Mouse (Mus musculus): ENCODE measurements around the gene Hoxb3.

The Hoxb3 gene

DNA sequence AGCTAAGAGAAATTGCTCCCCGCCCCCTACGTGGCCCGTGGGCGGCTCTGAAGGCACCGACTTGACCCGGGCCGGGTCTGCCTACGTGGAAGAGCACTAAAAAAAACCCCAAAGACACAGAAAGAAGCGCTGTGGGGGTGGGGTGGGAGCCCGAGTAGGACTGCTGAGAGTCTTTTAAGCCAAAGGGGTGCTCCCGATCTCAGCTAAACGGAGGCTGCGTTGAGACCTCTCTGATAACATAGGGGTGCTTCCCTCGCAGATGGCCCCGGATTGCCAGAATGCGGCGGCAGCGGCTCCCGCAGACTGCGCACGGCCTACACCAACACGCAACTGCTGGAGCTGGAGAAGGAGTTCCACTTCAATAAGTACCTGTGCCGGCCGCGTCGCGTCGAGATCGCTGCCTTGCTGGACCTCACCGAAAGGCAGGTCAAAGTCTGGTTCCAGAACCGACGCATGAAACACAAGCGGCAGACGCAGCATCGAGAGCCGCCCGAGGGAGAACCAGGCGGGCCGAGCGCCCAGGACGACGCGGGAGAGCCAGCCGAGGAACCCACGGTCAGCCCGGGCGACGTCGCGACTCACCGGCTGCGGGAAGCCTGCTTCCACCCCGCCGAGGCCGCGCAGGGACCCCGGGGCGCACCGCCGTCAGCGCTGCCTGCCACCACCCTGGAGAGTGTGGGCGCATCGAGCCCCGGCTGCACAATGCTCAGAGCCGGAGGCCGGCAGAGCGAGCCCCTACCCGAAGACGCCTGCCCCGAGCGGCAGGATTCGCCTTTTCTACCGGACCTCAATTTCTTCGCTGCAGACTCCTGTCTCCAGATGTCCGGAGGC lies 29.8 kb downstream of the Hoxb3 start:
- no peak for DNase-seq (ENCODE audit: low spot score in 2 of 2)

DNA sequence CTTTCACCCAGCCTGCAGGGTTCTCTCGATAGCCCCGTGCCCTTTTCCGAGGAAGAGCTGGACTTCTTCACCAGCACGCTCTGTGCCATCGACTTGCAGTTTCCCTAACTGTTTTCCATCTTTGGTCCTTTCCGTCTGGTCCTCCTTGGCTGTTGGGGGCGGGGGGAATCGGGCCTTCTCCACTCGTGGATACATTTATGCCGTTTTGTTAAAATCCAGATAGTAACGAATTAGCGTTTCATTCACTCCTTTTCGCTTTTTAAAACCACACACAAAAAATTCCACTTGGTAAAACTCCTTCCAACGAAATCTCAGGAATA lies 30.4 kb downstream of the Hoxb3 start:
- no peak for DNase-seq (ENCODE audit: low spot score in 2 of 2)

DNA sequence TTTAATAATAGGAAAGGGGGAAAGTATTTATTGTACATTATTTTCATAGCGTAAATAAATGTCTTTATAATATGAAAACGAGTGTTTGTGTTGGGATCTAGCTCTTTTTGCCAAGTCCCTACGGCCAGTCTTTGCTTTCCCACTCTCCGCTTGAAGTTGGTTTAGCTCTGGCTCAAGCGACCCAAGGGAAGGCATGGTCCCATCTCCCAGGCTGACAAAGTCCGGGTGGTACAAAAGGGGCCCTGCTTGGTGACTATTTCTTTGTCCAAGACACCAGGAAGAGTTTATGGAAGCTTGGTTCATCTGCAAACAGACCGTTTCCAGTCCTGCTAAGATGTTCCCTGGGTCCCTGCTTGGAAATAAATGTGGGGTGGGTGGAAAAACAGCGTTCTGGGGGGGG lies 30.8 kb downstream of the Hoxb3 start:
- no peak for DNase-seq (ENCODE audit: low spot score in 2 of 2)

DNA sequence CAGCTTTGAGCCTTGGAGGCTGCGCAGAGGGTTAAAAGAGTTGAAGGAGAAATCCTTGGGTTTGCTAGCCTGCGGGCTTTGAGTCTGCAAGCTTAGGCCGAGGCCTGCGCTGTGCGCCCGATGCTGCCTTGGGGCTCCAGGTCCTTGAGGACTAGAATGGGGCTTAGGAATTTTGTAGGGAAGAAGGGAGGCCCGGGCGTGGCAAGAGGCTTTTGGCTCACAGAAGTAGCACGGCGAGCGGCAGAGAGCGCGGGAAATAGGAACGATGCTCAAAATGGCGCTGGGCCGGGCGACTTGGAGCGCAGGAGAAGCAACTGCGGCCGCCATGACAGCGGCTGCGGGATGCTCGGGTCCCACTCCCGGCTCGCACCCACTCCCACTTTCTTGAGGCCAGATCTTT lies 31.2 kb downstream of the Hoxb3 start:
- DNase-seq (ENCODE audit: low spot score in 2 of 2) = no peak

DNA sequence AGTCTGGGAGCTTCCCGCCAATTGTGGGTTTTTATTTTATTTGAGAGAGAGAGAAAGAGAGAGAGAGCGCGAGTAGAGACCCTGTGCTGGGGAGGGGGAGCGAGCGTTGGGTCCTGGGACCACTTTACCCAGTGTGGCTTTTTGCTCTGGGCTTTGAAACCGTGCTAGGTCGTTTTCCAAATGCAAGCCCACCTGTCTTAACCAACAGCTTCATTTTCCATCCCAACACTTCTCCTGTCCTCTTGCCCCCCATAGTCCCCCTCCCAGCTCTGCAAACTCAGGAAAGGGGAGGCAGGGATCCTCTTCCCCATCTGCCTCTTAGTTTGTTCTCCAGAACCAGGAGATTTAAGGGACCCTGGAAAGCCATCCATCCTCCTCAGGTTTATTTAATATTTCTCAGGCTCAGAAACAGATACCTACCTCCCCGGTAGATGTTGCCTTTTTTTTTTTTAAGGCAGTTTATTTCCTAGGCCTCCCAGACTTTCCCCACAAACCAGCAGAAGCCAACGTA lies 31.7 kb downstream of the Hoxb3 start:
- no peak for DNase-seq (ENCODE audit: low spot score in 2 of 2)

DNA sequence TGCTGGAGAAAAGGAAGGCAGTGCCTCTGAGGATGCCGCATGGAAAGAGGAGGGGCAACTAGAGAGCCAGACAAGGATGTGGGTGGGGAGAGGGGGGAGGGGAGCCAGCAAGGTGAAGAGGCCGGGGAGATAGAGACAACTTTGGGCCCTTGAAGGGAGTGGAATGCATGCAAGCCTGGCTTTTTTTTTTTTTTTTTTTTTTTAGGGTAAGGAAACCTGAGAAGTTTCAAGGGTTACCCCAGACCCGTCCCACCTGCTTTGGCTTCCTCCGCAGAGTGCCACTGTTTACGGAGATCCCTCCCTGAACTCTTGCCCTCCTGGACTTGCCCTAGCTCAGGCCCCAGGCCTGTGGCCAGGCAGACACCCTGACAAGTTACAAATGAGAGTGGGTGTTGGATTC lies 40.7 kb downstream of the Hoxb3 start:
- DNase-seq (ENCODE audit: low spot score in 2 of 2) = no peak

DNA sequence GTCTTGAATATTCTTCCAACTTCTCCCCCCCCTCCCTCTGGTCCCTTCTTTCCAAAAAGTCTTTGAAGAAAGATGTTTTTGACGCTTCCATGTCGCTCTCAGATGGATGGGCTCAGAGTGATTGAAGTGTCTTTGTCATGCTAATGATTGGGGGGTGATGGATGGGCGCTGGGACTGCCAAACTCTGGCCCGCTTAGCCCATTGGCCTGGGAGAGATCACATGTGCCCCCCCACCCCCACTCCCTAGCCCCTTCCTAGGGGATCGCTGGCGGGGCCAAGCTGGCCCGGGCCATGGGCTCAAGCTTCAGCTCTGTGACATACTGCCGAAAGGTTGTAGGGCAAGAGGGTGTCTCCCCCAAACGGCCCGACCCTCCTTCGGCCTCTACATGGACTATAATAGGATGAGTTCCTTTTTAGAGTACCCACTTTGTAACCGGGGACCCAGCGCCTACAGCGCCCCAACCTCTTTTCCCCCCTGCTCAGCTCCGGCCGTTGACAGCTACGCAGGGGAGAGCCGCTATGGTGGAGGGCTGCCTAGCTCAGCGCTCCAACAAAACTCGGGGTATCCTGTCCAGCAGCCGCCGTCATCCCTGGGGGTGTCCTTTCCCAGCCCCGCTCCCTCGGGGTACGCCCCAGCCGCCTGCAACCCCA lies 42.4 kb downstream of the Hoxb3 start, which contains the start of gene Hoxb1:
Hoxb1 (plus strand) TSS at position 312 of the 651 bp plus-strand sequence.
- DNase-seq (ENCODE audit: low spot score in 2 of 2) = no peak

DNA sequence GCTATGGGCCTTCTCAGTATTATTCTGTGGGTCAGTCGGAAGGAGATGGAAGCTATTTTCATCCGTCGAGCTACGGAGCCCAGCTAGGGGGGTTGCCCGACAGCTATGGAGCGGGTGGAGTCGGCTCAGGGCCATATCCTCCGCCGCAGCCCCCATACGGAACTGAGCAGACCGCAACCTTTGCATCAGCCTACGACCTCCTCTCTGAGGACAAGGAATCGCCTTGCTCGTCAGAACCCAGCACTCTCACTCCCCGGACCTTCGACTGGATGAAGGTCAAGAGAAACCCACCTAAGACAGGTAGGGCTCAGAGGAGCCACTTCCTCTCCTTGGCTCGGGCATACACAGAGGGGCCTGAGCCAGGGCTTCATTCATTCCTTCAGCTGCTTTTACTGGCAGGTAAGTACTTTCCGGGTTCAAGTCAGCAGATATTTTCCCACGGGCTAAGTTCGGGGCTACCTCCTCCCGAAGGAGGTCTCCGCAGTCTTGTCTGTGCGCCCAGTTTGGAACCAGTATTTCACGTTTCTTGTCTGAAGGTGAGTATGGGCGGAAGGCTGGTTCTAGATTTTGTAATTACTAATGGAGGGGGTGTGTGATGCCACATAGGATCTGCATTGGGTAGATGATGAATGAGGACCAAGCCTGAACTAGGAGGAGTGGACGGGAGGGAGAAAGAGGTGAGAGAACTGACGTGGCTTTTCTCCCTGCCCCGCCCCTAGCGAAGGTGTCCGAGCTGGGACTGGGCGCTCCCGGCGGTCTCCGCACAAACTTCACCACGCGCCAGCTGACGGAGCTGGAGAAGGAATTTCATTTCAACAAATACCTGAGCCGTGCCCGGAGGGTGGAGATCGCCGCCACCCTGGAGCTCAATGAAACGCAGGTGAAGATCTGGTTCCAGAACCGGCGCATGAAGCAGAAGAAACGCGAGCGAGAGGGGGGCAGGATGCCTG lies 43.2 kb downstream of the Hoxb3 start:
- no peak for DNase-seq (ENCODE audit: low spot score in 2 of 2)

DNA sequence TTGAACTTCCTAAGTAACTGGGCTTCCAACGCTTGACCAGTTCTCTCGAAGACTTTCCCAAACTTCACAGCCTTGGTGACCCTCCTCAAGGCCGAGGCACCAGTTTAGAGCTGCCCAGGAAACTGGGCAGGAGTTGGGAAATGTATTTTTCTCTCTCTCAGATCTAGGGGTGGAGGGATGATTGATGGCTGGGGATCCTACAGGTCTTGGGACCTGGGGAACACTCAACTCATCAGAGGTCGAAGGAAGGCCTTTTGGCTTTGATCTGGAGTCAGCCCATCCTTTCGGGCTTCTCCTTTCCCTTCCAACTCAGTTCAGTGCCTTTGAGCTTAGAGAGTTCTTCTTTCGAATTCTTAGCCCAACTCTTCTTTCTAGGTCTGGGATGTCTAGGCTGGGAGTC lies 44.0 kb downstream of the Hoxb3 start:
- DNase-seq (ENCODE audit: low spot score in 2 of 2) = no peak

DNA sequence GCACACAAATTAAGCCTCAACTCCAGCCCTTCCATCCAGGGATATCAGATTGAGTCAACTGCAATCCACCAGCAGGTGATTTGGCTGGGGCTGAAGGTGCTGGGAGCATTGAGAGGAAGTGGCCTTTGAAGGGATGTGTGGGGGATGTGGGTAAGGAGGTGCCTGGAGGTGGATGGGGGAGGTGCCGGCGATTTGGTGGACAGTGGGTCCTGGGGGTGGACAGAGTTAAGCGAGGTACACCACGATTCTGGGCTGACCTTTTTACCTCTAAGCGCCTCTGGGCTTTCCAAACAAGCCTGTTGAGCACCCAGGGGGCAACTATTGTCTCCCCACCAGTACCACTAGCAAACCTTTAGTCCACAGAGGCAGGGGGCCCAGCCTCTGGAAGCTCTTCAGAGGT lies 45.6 kb downstream of the Hoxb3 start:
- no peak for DNase-seq (ENCODE audit: low spot score in 2 of 2)

DNA sequence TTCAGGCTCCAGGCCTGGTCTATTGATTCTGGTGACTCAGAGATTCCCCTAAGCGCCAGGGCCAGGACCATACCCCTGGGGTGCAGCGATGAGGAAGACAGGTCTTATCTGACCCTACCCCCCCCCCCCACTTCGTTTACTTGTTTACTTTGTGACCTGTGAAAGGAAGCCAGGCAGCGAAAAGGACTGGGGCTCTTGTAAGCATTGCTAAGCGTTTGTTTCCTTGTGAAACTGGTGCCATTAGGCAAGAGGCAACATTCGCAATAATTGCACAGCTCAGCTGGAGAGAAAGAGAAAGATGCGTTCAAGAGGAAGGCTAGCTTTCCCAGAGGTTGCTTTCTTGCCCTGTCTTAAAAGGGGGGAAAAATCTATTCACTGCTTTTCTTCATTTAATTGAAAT lies 46.0 kb downstream of the Hoxb3 start:
- DNase-seq (ENCODE audit: low spot score in 2 of 2) = no peak

DNA sequence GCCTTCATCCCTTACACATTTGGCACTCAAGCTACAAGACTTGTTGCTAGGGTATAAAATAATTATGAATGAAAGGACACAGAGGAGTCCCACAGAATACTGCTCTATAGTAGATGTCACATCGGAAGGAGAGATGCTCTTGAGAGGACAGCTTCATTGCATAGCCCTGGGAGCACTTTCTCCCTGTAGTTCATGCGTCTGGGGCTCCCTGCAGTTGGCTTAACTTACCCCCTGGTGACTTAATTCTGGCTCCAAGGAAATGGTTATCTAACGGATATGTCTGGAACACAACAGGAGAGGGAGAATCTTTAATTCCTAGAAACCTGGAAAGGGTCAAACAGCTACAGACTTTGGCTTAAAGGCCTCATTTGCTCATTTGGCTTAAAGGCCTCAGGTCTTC lies 48.6 kb downstream of the Hoxb3 start:
- no peak for DNase-seq (ENCODE audit: low spot score in 2 of 2)

DNA sequence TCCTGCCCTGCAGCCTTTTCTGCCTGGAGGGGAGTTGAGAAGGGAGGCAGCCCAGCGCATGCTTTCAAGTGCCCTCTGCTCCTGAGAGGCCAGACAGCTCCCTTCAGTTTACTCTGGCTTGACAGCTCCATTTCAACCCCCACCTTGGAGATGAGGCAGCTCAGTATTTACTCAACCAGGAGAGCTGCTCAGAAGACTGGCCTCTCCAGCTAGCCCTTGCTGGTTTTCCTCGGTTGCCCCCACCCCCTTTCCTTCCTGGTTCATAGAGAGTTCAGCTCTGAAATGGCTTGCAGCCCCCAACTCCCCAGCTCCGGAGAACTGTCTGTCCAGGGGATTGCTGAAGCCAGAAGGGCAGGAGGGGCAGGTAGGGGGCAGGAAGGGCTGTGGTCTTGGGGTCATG lies 49.4 kb downstream of the Hoxb3 start:
- no peak for DNase-seq (ENCODE audit: low spot score in 2 of 2)

DNA sequence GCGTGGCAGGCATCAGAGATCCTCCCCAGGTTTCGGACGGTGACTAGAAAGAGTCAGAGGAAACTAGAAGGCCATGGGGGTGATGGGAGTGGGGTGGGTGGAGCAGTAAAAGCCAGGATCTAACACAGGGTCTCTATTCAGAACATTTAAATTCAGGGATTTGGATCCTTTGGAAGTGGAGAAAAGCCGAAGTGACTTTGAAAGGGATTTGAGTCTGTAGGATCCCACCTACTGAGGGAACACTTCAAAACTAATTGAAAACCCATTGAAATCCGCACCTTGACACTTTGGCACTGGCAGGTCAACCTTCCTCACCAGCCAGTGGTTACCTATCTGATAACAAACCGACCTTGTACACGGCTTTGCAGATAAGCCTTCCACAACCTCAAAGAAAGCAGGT lies 51.7 kb downstream of the Hoxb3 start:
- DNase-seq (ENCODE audit: low spot score in 2 of 2) = no peak

DNA sequence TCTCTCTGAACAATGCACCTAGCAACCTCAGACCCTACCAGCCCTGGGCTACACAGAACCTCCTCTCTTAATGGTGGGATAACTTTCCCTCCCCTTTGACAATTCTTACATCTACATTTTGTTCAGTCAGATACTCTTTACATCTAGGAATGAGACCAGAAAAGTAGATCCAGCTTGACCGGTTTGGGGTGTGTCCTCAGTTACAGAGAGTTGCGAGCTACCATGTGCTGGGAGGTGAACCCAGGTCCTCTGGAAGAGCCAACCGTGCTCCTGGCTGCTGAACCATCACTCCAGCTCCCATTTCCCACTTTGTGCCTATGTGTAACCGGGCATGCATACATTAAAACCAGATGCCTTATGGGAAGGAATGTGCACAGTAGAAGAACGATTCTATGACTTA lies 60.3 kb downstream of the Hoxb3 start:
- DNase-seq (ENCODE audit: low spot score in 2 of 2) = no peak

DNA sequence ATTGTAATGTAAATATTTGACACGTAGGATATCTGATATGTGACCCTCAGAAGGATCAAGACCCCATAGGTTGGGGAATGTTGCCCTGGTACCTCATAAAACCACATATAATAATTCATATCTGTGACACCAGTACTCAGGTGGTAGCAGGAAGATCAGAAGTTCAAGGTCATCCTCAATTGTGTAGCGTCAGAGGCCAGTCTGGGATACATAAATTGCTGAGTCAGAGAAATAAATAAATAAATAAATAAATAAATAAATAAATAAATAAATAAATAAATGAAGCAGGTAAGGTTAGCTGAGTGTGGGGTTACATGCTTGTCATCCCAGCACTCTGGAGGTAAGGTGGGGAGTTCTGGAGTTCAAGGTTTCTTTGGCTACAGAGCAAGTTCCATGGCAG lies 64.5 kb downstream of the Hoxb3 start:
- no peak for DNase-seq (ENCODE audit: low spot score in 2 of 2)

DNA sequence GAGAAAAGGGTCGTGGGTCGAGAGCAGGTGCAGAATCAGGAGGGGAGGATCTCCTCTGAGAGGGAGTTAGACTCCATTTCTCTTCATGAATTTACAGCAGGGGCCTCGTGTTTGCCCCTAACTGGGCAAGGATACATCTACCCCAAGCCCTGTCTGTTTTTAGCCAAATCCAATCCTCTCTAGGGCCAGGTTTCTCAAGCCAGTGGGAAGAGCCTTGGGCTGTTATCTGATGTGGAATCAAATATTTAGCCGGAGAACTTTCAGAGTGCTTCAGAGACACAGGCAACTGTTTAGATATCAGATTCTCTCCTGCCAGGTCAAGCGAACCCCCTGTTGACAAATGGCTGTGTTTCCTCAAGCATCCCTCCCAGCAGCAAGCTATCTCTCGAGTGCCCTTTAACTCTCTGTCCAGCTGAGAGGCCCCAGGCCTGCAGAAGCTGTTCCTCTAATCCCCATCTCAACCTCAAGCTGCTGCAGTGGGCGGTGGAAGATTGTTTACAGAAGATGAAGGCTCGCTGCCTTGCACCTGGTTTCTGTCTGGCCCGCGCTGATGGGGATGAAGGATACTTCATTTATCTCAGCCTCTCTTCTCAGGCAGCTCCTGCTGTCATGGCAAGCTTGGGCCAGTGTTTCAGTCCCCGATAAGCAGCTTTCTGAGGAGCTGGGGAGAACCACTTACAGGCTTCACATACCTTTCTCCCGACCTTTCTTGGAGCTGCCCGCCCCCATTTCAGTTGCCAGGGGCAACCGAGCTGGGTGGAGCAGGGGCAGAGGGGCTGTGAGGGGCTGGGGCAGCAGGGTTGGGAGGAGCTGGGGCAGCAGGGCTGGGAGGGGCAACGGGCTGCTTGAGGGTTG lies 73.9 kb downstream of the Hoxb3 start:
- no peak for DNase-seq (ENCODE audit: low spot score in 2 of 2)
